Mouse (Mus musculus) ES-E14 (cell line): ENCODE results near the gene Rnf217.

Experiments
- HCFC1 ChIP-seq: IDR thresholded peaks from 2 replicates; pipeline ENCODE4 v1.6.1; 2012; ENCODE audit warnings: low read length, inconsistent platforms, borderline replicate concordance; ENCODE audit not compliant: insufficient read depth
- MAFK ChIP-seq: IDR thresholded peaks from 2 replicates; pipeline ENCODE4 v1.6.1; 2014; ENCODE audit warnings: mild to moderate bottlenecking, low read depth, low read length, inconsistent platforms; ENCODE audit not compliant: insufficient read depth
- ZC3H11A ChIP-seq: IDR thresholded peaks from 2 replicates; pipeline ENCODE4 v1.6.1; 2012; ENCODE audit warnings: low read depth, mild to moderate bottlenecking, inconsistent platforms, low read length, borderline replicate concordance
- ZNF384 ChIP-seq: IDR thresholded peaks from 2 replicates; pipeline ENCODE4 v1.6.1; 2012; ENCODE audit warnings: low read depth, low read length, inconsistent platforms

DNA sequence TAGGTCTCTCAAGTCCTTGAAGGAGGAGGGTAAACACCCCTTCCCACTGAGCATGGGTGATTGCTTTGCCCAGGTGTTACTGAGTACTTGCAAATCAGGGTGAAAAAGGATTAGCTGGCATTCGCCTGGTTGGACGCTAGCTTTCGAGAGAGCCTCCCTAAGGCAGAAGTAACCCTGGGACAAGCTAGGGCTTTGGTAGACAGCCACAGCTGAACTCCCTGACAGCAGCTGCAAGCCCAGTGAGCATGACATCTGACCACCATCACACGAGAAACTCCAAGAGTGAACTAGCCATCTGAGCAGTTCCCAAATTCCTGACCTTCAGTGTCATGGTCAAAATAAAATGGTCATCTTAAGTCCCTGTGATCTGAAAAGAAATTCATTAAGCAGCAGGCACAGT lies 12.2 kb downstream of the Rnf217 start:
- TF ChIP-seq ZNF384, result no peak
- TF ChIP-seq MAFK, result no peak
- TF ChIP-seq HCFC1, result no peak
- TF ChIP-seq ZC3H11A, result no peak
